Mouse (Mus musculus) midbrain, postnatal 0 days (tissue): ENCODE measurements at regions not wholly inside any gene's neighbourhood (a gene's known extent, or its start where the extent isn't known, plus 50 kb on each side); places are given as distances from the start of the nearest gene placed in this dataset.

Experiments
- ATAC-seq: fragments of 200-750 bp; cut with Nextera tagmentation; 2 replicates; pipeline ENCODE4 v1.8.0; 2017; ENCODE audit warnings: moderate number of reproducible peaks, mild to moderate bottlenecking, moderate TSS enrichment, moderate library complexity; ENCODE audit not compliant: low FRiP score
- DNase-seq: peaks from one replicate; pipeline ENCODE4 v3.0.0-alpha.2; 2015; ENCODE audit warnings: low spot score
- H3K27ac ChIP-seq: fragments of 300-500 bp; sonication (generic); 2 replicates; pipeline ENCODE4 v1.5.1; 2014; ENCODE audit warnings: low read depth, mild to moderate bottlenecking, low read length, mixed read lengths
- H3K27me3 ChIP-seq: fragments of 300-500 bp; sonication (generic); 2 replicates; pipeline ENCODE4 v1.6.1; 2014; ENCODE audit warnings: low read length, control low read depth, mixed read lengths; ENCODE audit not compliant: insufficient read depth
- H3K36me3 ChIP-seq: fragments of 300-500 bp; sonication (generic); 2 replicates; pipeline ENCODE4 v1.6.1; 2014; ENCODE audit warnings: low read length, control low read depth, mixed read lengths; ENCODE audit not compliant: insufficient read depth
- H3K4me1 ChIP-seq: fragments of 300-500 bp; sonication (generic); 2 replicates; pipeline ENCODE4 v1.6.1; 2014; ENCODE audit warnings: mild to moderate bottlenecking, control low read depth, antibody characterized with exemption, low read length, mixed read lengths; ENCODE audit not compliant: insufficient read depth
- H3K4me2 ChIP-seq: fragments of 300-500 bp; sonication (generic); 2 replicates; pipeline ENCODE4 v1.6.1; 2014; ENCODE audit warnings: low read depth, mild to moderate bottlenecking, low read length, mixed read lengths; ENCODE audit not compliant: poor library complexity, severe bottlenecking
- H3K4me3 ChIP-seq: fragments of 300-500 bp; sonication (generic); 2 replicates; pipeline ENCODE4 v1.5.1; 2014; ENCODE audit warnings: low read depth, mild to moderate bottlenecking, low read length, moderate library complexity
- H3K9ac ChIP-seq: fragments of 300-500 bp; sonication (generic); replicated peaks from 2 replicates; pipeline ENCODE4 v1.6.1; 2014; ENCODE audit warnings: mild to moderate bottlenecking, low read length, moderate library complexity, mixed read lengths; ENCODE audit not compliant: poor library complexity, severe bottlenecking
- H3K9me3 ChIP-seq: fragments of 300-500 bp; sonication (generic); 2 replicates; pipeline ENCODE4 v1.6.1; 2016; ENCODE audit warnings: low read length, control low read depth
- CTCF ChIP-seq: IDR thresholded peaks from 2 replicates; pipeline ENCODE4 v1.5.1; 2016; ENCODE audit warnings: antibody characterized with exemption, mild to moderate bottlenecking
- WGBS: fragments of 180-500 bp; shearing (Covaris S2); extraction: QIAGEN DNeasy Blood & Tissue Kit; methylation state at CpG from one replicate; pipeline ENCODE4 v1.1.7; 2014; 5-methylcytosine and 5-hydroxymethylcytosine counted together

- ATAC-seq (no peak), DNase-seq (no peak)
- no peaks in the 10 kb centered on the region for H3K4me1 ChIP-seq
- H3K36me3 ChIP-seq = no peaks in the 10 kb centered on the region
- TF ChIP-seq CTCF = no peak
- H3K9ac ChIP-seq = no peak overlapping the region
- no peaks in the 10 kb centered on the region for H3K27me3 ChIP-seq
- no peak overlapping the region for H3K4me2 ChIP-seq
- WGBS = 93% methylated on average over 5 of the region's 5 CpGs
- no peak overlapping the region for H3K27ac ChIP-seq
- H3K9me3 ChIP-seq = no peaks in the 10 kb centered on the region
- H3K4me3 ChIP-seq = no peak overlapping the region
Measured at GRCm38 (mm10) chr14:76722297-76722696, 165.6 kb upstream of the Serp2 start.

- no peak overlapping the region for H3K4me3 ChIP-seq
- ATAC-seq (no peak), DNase-seq (no peak)
- TF ChIP-seq CTCF = no peak
- no peaks in the 10 kb centered on the region for H3K36me3 ChIP-seq
- H3K9ac ChIP-seq = no peak overlapping the region
- H3K9me3 ChIP-seq = no peaks in the 10 kb centered on the region
- H3K4me2 ChIP-seq = no peak overlapping the region
- WGBS = 89% methylated on average over 9 of the region's 9 CpGs
- no peak overlapping the region for H3K27ac ChIP-seq
- no peaks in the 10 kb centered on the region for H3K4me1 ChIP-seq
- no peaks in the 10 kb centered on the region for H3K27me3 ChIP-seq
Measured at GRCm38 (mm10) chr14:76721751-76722150, 165.1 kb upstream of the Serp2 start.

- no peak for TF ChIP-seq CTCF
- Histone ChIP-seq H3K27me3 (no peaks in the 10 kb centered on the region), H3K36me3 (no peaks in the 10 kb centered on the region), H3K9ac (no peak overlapping the region), H3K4me3 (no peak overlapping the region), H3K9me3 (no peaks in the 10 kb centered on the region), H3K4me2 (no peak overlapping the region), H3K27ac (no peak overlapping the region), H3K4me1 (no peaks in the 10 kb centered on the region)
- WGBS = 97% methylated on average over 3 of the region's 3 CpGs
- ATAC-seq = no peak
- no peak for DNase-seq
Measured at GRCm38 (mm10) chr14:76717081-76717480, 160.4 kb upstream of the Serp2 start.

GRCm38 (mm10) chr14:76714727-76715126, 158.0 kb upstream of the Serp2 start:
- H3K27me3 ChIP-seq = no peaks in the 10 kb centered on the region
- no peak for TF ChIP-seq CTCF
- H3K36me3 ChIP-seq = no peaks in the 10 kb centered on the region
- no peak for DNase-seq
- H3K4me1 ChIP-seq = no peaks in the 10 kb centered on the region
- no peak overlapping the region for H3K4me2 ChIP-seq
- H3K4me3 ChIP-seq = no peak overlapping the region
- no peak overlapping the region for H3K9ac ChIP-seq
- ATAC-seq = no peak
- no peak overlapping the region for H3K27ac ChIP-seq
- no peaks in the 10 kb centered on the region for H3K9me3 ChIP-seq
- 79% methylated on average over 4 of the region's 4 CpGs for WGBS

- no peak for ATAC-seq
- no peaks in the 10 kb centered on the region for H3K4me1 ChIP-seq
- H3K4me3 ChIP-seq = no peak overlapping the region
- no peak overlapping the region for H3K27ac ChIP-seq
- TF ChIP-seq CTCF = no peak
- no peak overlapping the region for H3K9ac ChIP-seq
- no peaks in the 10 kb centered on the region for H3K36me3 ChIP-seq
- H3K4me2 ChIP-seq = no peak overlapping the region
- H3K9me3 ChIP-seq = no peaks in the 10 kb centered on the region
- WGBS = 72% methylated on average over 7 of the region's 7 CpGs
- DNase-seq = no peak
- no peaks in the 10 kb centered on the region for H3K27me3 ChIP-seq
Measured at GRCm38 (mm10) chr14:76713946-76714345, 157.3 kb upstream of the Serp2 start.

GRCm38 (mm10) chr14:76708728-76709127, 152.0 kb upstream of the Serp2 start:
- 79% methylated on average over 11 of the region's 11 CpGs for WGBS
- ATAC-seq = no peak
- no peaks in the 10 kb centered on the region; the same call in 1 of the 2 replicates for H3K4me1 ChIP-seq
- no peak overlapping the region for H3K27ac ChIP-seq
- H3K9ac ChIP-seq = no peak overlapping the region
- H3K4me3 ChIP-seq = no peak overlapping the region
- no peaks in the 10 kb centered on the region for H3K9me3 ChIP-seq
- H3K36me3 ChIP-seq = no peaks in the 10 kb centered on the region
- DNase-seq = no peak
- TF ChIP-seq CTCF = no peak
- H3K27me3 ChIP-seq = no peaks in the 10 kb centered on the region
- H3K4me2 ChIP-seq = no peak overlapping the region
